Mouse (Mus musculus) CH12.LX (cell line): ENCODE measurements at regions not wholly inside any gene's neighbourhood (a gene's known extent, or its start where the extent isn't known, plus 50 kb on each side); places are given as distances from the start of the nearest gene placed in this dataset.

Experiments used
- CTCF ChIP-seq, 2 experiments: IDR thresholded peaks in 1 of 2; conservative IDR thresholded peaks in 1 of 2; 2 replicates each; pipeline ENCODE4 v1.5.1; 2011 to 2012; ENCODE audit warnings: low read depth in 2 of 2, low read length in 2 of 2, improper control_type of control experiment in 1 of 2, inconsistent platforms in 1 of 2, mild to moderate bottlenecking in 1 of 2, moderate library complexity in 1 of 2
- E2F4 ChIP-seq: IDR thresholded peaks from 2 replicates; pipeline ENCODE4 v1.6.1; 2011; ENCODE audit warnings: low read depth, low read length, improper control_type of control experiment; ENCODE audit not compliant: insufficient replicate concordance
- MAX ChIP-seq: IDR thresholded peaks from 2 replicates; pipeline ENCODE4 v1.6.1; 2011; ENCODE audit warnings: low read length, improper control_type of control experiment
- POLR2A ChIP-seq: IDR thresholded peaks from 2 replicates; pipeline ENCODE4 v1.6.1; 2011; ENCODE audit warnings: low read depth, mild to moderate bottlenecking, improper control_type of control experiment, low read length
- UBTF ChIP-seq: IDR thresholded peaks from 2 replicates; pipeline ENCODE4 v1.6.1; 2012; ENCODE audit warnings: low read depth, mild to moderate bottlenecking, inconsistent platforms, low read length, improper control_type of control experiment, moderate library complexity
- ZNF384 ChIP-seq: IDR thresholded peaks from 2 replicates; pipeline ENCODE4 v1.6.1; 2012; ENCODE audit warnings: low read depth, low read length, improper control_type of control experiment, inconsistent platforms

DNA sequence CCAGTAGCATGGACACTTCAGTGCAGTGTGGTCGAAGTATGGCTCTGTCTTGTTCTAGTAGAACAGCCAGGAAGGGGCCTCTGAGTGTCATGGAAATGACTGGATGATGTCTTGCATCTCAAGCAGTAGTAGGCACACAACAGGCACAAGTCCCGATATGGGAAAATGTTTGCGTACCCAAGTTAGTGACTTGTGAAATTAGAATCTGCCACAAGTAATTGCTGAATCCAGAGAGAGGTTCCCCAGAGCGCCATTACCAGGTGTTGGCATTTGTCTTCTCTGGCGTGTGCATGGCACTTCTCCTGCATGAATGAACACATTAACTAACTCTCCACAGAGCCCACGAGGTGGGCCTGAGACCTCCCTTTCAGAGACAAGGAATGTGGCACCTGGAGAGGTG, 199.3 kb downstream of the Ackr3 start:
- no peak for TF ChIP-seq UBTF
- no peak for TF ChIP-seq MAX
- TF ChIP-seq ZNF384: no peak
- TF ChIP-seq CTCF (conservative IDR thresholded peaks at IDR 0.05 in 1 of 2, IDR thresholded peaks at IDR 0.05 in 1 of 2; ENCODE audit: low read depth in 2 of 2, low read length in 2 of 2): no peak
- no peak for TF ChIP-seq E2F4
- no peak for TF ChIP-seq POLR2A
